Mouse (Mus musculus) layer of hippocampus, postnatal 25 days (tissue): ENCODE measurements around the gene Fh1. TPM values are rescaled to one million over a fixed set of nuclear protein-coding genes. Genes with fewer than 3 reads are reported as not detected.

Experiments
- DNase-seq, 2 experiments: peaks; one replicate each; pipeline ENCODE4 v3.0.0; 2022; ENCODE audit warnings: mixed read lengths in 2 of 2, low spot score in 1 of 2; ENCODE audit errors: extremely low spot score in 1 of 2
- total RNA-seq, 2 experiments: library from RNA; stranded (reverse); gene quantifications; 2 replicates each; pipeline ENCODE4 v1.2.3; 2021

Fh1 gene
- total RNA-seq, 2 experiments from 2014 or later = 76.2 to 76.5 TPM

DNA sequence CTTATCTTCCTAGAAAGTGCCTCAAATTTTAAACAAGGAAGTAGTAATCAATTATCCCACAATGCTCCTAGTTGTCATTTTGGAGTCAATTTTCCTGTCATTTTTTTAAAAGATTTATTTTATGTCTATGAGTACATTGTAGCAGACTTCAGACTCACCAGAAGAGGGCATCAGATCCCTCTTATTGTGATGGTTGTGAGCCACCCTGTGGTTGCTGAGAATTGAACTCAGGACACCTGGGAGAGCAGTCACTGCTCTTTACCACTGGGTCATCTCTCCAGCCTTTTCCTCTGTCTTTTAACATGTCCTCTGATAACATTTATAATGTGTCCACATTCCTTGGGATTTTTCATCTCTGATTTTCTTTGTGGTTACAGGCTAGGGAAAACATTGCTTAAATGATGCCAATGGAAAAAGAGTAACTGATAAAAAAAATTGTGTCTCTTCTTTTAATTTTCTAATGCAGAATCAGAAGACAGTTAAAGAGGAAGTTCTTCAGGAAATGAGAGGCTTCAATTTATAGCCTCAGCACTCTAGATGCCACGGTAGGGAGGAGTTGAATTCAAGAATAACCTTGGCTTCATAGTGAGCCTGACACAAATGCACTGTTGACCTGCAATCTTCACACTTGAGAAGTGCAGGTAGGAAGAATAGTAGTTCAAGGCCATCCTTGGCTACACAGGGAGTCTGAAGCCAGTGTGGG, 706 bp upstream of the Fh1 start:
- no peak for DNase-seq

- DNase-seq = no peak
Observed at GRCm38 (mm10) chr1:175623656-175624055, 1.8 kb downstream of the Fh1 start.

GRCm38 (mm10) chr1:175619814-175620431, 5.5 kb downstream of the Fh1 start, which contains the start of gene Kmo:
Kmo (plus strand) TSS chr1:175620381.
- no peak for DNase-seq

DNA sequence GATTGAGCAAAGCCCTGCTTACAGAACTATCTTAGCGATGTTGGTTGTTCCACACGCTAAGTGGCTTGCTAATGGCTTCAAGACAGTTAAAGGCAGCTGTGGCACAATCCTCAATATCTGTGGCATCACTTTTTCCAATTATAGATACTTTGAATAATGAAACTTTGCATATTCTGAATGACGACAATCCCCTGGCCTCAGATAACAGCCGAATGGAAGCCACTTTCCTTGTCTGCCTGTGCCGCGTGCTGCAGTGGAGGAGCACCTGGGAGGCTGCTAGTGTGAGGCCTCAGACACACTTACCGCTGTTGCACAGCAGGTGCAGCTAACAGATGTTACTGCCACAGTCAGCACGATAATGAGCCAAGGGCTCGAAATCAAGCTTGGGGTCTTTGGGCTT, 10.4 kb downstream of the Fh1 start:
- no peak for DNase-seq

DNA sequence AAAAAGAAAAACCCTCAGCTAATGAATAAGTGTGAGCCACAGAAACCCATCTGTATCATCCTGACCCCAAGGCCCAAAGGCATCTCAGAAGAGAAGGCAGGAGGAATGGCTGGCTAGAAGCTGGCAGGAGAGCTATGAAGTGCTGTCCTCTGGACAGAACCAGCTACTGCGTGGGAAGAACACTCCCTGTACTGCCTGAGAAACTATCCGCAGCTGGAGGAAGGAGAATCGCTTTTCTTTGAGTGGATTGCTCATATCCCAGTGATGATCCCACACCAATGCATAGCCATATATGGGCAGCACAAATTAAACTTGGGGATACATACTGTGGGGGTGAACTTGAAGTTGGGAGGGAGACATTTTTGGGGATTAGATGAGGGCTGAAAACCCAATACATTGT, 16.7 kb downstream of the Fh1 start:
- DNase-seq = no peak

- DNase-seq = no peak
Observed at GRCm38 (mm10) chr1:175607838-175608585, 17.4 kb downstream of the Fh1 start.

DNA sequence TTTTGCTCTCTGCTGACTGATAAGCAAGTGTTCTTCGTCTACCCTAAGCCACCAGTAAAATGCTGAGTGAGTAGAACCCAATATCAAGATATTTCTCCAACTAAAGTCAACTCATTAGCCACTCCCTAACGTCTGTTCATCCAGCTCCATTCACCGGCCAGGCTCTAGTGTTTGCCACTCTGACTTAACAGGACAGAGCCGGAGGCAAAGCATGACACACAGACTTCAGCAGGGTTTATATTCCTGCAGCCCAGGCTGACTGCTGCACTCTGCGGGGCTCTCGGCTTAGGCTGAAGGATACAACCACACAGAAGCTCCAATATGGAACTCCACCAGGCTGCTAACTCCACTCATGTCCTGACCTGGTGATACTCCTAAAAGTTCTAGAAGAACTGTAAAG, 18.1 kb downstream of the Fh1 start:
- no peak for DNase-seq

- no peak for DNase-seq
Observed at GRCm38 (mm10) chr1:175603390-175603789, 22.0 kb downstream of the Fh1 start.

DNA sequence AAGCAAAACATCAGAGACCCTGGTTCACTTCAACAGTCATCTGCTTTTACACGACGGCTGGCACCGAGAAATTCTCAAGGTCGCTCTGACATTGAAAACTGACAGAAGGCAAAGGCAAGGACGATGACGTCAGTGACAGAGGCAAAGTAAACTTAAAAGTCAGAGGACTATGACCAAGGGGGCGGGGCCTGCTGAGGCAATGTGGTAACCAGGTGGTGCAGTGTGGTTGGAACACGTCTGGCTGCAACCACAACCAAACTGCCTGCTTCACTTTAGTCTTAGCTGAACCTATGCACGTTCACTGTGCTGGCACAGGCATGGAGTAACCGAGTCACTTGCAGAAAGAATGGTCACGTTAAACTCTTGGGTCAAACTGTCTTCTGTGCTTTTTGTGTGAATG, 23.2 kb downstream of the Fh1 start:
- DNase-seq = no peak

DNA sequence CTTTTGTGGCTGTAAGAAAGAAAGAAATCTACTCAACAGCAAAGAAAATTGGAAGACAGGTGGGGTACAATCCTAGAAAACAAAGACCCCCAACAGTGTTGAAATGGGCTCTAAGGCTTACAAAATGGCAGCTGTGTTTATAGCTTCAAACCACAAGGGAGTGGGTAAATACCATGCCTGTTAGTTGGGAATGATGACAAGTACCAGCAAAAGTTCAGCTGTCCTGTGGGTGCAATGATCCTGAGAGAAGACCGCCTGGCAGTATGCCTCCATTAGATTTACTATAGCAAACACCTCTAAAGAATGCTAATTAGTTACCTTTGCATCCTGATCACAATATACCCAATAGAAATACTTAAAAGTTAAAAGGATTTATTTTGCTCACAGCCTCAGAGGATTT, 32.6 kb downstream of the Fh1 start:
- no peak for DNase-seq

GRCm38 (mm10) chr1:175586656-175587055, 38.8 kb downstream of the Fh1 start:
- DNase-seq = no peak

DNA sequence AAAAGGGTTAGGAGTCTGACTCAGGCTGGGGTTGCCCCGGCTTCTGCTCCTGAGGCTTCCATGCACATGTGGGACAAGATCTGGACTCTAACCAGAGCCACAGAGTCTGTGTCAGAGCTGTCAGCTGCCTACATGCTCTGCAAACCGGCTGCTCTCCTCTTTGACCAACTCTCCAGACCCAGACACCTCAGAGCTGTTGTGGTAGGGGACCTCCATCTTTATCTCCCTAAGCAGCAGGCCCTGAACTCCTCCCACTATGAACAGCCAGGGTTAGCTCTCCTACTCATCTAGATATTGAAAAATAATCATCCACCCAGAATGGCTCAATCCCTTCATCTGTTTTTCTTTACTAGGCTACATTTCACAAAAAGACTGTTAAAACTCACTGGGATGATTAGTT, 40.2 kb downstream of the Fh1 start:
- no peak for DNase-seq

DNA sequence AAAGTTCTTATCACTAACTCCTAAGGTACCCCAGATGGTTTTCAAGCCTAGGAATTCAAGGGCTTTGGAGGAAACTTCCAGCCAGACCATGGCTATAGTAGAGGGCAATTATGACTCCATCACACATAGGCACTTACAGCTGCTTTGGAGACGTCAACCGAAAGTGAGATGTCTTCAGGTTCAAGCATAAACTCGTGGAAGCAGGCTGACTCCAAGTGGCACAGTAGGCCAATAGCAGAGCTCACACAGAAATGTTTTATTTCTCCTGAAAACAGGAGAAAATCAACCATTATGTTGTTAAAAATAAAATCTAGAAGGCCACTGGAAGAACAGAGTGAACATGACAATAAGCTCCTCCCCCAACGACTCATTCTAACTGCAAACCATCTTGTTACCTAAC, 42.6 kb downstream of the Fh1 start:
- no peak for DNase-seq

DNA sequence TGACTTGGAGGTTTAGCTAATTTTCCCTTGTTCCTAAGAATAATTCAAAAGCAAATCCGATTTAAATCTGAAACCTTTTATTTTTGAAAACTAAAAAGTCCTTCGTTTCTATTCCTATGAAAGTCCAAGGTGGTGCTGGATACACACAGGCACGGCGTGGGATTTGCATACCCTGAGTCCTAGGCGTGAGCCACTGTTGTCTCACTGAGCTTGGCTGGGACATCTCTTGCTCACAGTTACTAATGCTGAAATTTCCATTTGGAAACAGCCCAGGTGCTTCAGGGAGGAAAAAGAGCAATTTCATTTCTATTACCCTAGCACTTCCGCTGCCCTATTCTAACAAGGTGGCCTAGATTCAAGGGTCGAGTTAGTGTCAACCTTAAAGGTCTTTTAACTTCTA, 45.1 kb downstream of the Fh1 start:
- no peak for DNase-seq

DNA sequence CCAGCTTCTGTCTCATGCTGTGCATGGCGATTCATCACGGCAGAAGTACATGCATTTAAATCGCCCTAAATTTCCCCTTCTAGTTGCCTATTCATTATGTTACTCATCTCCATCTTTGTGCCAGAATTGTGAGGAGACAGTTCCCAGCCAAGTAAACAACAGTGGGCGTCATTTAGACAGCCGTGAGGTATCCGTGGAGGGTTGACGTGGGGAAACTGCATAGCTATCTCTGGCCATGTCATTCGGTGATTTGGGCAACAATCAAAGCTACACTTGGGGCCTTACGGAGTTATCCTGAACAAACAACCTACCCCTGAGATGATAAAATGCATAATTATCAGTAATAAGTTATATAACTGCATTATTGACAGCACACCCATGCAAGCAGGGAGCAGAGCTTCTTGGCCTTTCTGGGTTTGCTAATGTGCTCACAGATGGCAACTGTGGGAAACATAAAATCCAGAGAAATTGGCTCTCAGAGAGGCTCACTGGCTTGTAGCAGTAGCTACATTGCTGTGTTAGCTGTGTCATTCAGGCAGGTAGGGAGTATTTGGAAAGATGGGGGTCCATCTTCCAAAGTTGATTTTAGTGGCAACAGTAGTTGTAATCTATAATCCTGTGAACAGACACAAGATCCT, 45.7 kb downstream of the Fh1 start:
- DNase-seq = peak in 1 of 2 experiments; percentile 9

DNA sequence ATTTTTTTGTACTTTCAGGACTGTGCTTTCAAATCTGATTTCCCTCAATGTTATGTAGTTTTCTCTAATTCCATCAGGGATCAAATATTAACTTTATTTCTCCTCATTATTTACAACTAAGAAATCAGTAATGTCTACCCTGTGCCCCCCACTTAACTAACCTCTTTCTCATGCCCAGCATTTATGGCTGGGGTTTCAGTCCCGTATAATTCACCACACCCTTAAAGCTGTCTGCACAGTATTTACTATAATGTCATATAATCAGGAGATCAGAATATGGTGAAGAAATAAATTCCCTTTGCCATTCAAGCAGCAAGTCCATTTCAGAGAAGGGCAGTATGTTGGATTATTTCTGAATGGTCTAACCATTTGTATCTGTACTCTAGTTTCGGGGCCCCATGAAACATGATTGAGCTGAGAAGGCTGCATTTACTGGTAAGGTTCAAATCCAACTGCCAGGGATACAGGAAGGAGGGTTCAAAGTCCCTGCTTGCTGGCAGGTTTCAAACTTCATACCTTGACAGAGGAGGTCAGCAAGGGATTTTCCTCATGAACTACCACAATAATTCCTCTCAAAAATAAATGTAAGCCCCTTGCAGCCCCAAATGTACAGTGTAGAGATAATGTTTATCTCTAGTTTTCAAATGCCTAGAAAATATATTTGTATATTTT, 46.9 kb downstream of the Fh1 start:
- DNase-seq = no peak

DNA sequence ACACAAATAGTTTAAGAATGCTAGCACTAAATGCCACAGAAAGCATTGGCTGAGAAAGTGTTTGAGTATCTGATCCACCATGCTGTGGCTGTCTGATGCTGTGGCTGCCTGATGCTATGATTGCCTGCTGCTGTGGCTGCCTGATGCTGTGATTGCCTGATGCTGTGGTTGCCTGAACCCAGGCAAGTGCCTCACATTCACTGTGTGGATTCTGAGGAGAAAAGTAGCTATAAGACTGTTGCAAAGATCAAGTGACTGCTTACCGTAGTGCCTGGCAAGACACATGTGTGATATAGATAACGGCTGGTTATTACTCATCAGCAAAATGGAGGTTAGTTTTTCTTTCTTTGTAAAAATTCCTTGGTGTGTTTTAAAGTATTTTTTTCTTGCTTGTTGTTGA, 51.3 kb downstream of the Fh1 start:
- DNase-seq = no peak

DNA sequence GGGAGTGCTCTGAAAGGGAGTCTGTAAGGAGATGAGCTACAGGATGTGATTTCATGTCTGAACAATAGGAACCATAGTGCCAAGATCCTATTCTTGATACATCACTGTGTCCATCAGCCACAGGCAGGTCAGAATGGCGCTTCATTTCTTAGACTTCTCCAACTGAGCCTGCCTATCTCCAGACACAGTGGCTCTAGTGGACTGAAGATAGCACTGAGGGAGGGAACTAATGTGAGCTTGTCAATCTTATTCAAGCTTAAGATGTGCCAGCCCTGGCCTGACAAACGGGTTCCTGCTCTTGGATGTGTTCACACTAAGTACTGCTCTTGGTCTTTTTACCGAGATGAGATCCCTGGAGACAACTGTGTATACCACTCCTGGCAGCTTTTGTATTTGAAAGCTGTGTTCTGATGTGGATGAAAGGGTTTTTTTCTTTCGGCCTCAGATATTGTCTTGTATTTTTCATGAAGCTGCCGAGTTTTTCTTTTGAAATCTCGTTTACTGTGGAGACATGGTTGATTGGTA, 59.8 kb downstream of the Fh1 start:
- no peak for DNase-seq

DNA sequence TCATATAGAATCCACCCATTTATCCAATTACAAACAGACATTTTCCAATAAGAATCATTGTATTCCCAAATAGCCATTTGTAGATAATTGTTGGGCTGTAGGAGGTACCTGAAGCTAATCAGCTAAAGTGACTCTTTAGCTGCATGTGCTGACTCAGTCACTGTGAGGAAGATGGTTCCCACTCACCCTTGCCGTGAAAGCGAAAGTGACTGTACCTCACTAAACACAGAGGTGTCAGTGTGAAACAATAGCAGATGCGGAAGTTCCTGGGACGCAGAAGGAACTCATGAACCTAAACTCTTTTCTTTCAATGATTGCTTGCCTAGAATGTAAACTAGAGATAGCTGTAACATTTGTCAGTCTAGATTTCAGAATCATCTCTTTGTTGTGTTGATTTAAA, 61.1 kb downstream of the Fh1 start:
- DNase-seq = no peak

GRCm38 (mm10) chr1:175562379-175562778, 63.1 kb downstream of the Fh1 start:
- DNase-seq = no peak
